Mouse (Mus musculus) liver, embryonic 11.5 days (tissue): ENCODE results near the gene Smarca2. TPM values are rescaled to one million over a fixed set of nuclear protein-coding genes. Genes with fewer than 3 reads are reported as not detected.

Experiments
- ATAC-seq: fragments of 200-750 bp; cut with Nextera tagmentation; replicated peaks from 2 replicates; pipeline ENCODE4 v1.8.0; 2017; ENCODE audit warnings: moderate number of reproducible peaks, mild to moderate bottlenecking, moderate TSS enrichment, moderate library complexity; ENCODE audit not compliant: low FRiP score
- DNase-seq: peaks from one replicate; pipeline ENCODE4 v3.0.0-alpha.2; 2017; ENCODE audit warnings: low spot score
- H3K27ac ChIP-seq: fragments of 300-500 bp; sonication (generic); 2 replicates; pipeline ENCODE4 v1.5.1; 2014; ENCODE audit warnings: mild to moderate bottlenecking, low read depth, low read length, control low read depth
- H3K27me3 ChIP-seq: fragments of 300-500 bp; sonication (generic); replicated peaks from 2 replicates; pipeline ENCODE4 v1.6.1; 2014; ENCODE audit warnings: low read length, mixed read lengths; ENCODE audit not compliant: control insufficient read depth, insufficient read depth
- H3K36me3 ChIP-seq: fragments of 300-500 bp; sonication (generic); 2 replicates; pipeline ENCODE4 v1.6.1; 2014; ENCODE audit warnings: mild to moderate bottlenecking, low read length, moderate library complexity, mixed read lengths; ENCODE audit not compliant: control insufficient read depth, insufficient read depth
- H3K4me1 ChIP-seq: fragments of 300-500 bp; sonication (generic); replicated peaks from 2 replicates; pipeline ENCODE4 v1.6.1; 2014; ENCODE audit warnings: low read length, mixed read lengths; ENCODE audit not compliant: control insufficient read depth, insufficient read depth
- H3K4me2 ChIP-seq: fragments of 300-500 bp; sonication (generic); 2 replicates; pipeline ENCODE4 v1.6.1; 2014; ENCODE audit warnings: mild to moderate bottlenecking, control low read depth, moderate library complexity
- H3K4me3 ChIP-seq: fragments of 300-500 bp; sonication (generic); 2 replicates; pipeline ENCODE4 v1.5.1; 2014; ENCODE audit warnings: low read depth, low read length, control low read depth
- H3K9ac ChIP-seq: fragments of 300-500 bp; sonication (generic); 2 replicates; pipeline ENCODE4 v1.6.1; 2014; ENCODE audit warnings: low read depth, low read length, control low read depth
- H3K9me3 ChIP-seq: fragments of 300-500 bp; sonication (generic); 2 replicates; pipeline ENCODE4 v1.6.1; 2016; ENCODE audit warnings: low read length, inconsistent platforms, mixed read lengths; ENCODE audit not compliant: control insufficient read depth
- WGBS: fragments of 180-500 bp; shearing (Covaris S2); extraction: QIAGEN DNeasy Blood & Tissue Kit; methylation state at CpG from one replicate; pipeline ENCODE4 v1.1.7; 2014; 5-methylcytosine and 5-hydroxymethylcytosine counted together
- polyA plus RNA-seq: library from polyadenylated mRNA; unstranded; fragments of >200 nt; fragmentation: Nextera tagmentation; extraction: Ambion mirVana; gene quantifications from 2 replicates; pipeline ENCODE4 v1.2.1, GENCODE M21; 2014

The Smarca2 gene
- polyA plus RNA-seq, 1 experiment from 2014 or later = 16.1 TPM

DNA sequence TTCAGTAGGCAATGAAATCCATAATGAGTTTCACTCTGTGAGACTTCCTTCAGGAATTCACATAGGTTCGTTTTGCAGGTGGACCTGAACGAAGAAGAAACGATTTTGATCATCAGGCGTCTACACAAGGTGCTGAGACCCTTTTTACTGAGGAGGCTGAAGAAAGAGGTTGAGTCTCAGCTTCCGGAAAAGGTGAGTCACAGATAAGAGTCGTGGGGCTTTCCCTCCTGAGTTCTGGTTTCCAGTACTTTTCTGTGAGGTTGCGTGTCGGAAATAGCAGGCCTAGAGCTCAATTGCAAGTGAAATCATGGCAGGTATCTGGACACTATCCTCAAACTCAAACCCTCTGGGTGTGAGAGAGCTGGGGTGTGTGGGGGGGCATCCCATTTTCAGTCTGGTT, 78.9 kb downstream of the Smarca2 start:
- ATAC-seq (no peak), DNase-seq (no peak)
- 87% methylated on average over 8 of the region's 8 CpGs for WGBS
- H3K27me3 ChIP-seq = no peaks in the 10 kb centered on the region
- H3K4me2 ChIP-seq = no peak overlapping the region
- H3K9me3 ChIP-seq = no peaks in the 10 kb centered on the region
- no peak overlapping the region for H3K27ac ChIP-seq
- H3K4me1 ChIP-seq = no peaks in the 10 kb centered on the region
- H3K4me3 ChIP-seq = no peak overlapping the region
- H3K36me3 ChIP-seq = no peaks in the 10 kb centered on the region; the same call in 1 of the 2 replicates
- no peak overlapping the region for H3K9ac ChIP-seq

GRCm38 (mm10) chr19:26690516-26690915, 85.7 kb downstream of the Smarca2 start:
- H3K27ac ChIP-seq = no peak overlapping the region
- H3K9me3 ChIP-seq = no peaks in the 10 kb centered on the region
- no peaks in the 10 kb centered on the region; the same call in 1 of the 2 replicates for H3K36me3 ChIP-seq
- no peaks in the 10 kb centered on the region for H3K4me1 ChIP-seq
- no peaks in the 10 kb centered on the region for H3K27me3 ChIP-seq
- H3K4me3 ChIP-seq = no peak overlapping the region
- 78% methylated on average over 4 of the region's 4 CpGs for WGBS
- DNase-seq (no peak), ATAC-seq (no peak)
- H3K4me2 ChIP-seq = no peak overlapping the region
- H3K9ac ChIP-seq = no peak overlapping the region

DNA sequence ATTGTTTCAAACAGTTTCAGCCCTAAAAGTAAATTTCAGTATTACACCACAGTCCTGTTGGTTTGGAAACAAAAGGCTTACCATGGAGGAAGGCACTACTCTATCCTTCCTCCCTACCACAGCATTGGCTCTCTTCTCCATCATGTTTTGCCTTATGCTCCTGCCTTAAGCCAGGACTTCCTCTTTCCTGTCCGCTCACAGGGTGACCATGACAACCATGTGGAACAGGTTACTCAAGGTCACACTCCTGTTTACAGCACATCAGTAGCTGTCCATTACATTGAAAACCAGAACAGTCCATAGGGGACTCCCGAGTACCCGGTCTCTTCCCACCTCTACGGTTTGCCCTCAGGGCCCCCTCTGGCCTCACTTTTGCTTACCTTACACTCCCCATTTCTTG, 92.3 kb downstream of the Smarca2 start:
- WGBS = 58% methylated on average over 4 of the region's 4 CpGs
- no peak for DNase-seq

GRCm38 (mm10) chr19:26704545-26705209, 99.8 kb downstream of the Smarca2 start:
- no peak for ATAC-seq
- no peak overlapping the region for H3K4me3 ChIP-seq
- H3K4me2 ChIP-seq = no peak overlapping the region
- no peaks in the 10 kb centered on the region for H3K36me3 ChIP-seq
- WGBS = 79% methylated on average over 10 of the region's 10 CpGs
- no peaks in the 10 kb centered on the region for H3K27me3 ChIP-seq
- H3K9ac ChIP-seq = no peak overlapping the region
- no peak overlapping the region for H3K27ac ChIP-seq
- DNase-seq = no peak
- H3K9me3 ChIP-seq = no peaks in the 10 kb centered on the region
- H3K4me1 ChIP-seq = 0 out of 2 replicates have a peak, but pooled peaks cover 3% of the 10 kb centered on the region

More for the DNA sequence above, 92.3 kb downstream of the Smarca2 start:
- no peak overlapping the region for H3K9ac ChIP-seq
- H3K4me2 ChIP-seq = no peak overlapping the region
- ATAC-seq = no peak
- H3K4me1 ChIP-seq = no peaks in the 10 kb centered on the region
- H3K27me3 ChIP-seq = no peaks in the 10 kb centered on the region
- H3K27ac ChIP-seq = no peak overlapping the region
- no peaks in the 10 kb centered on the region; the same call in 1 of the 2 replicates for H3K36me3 ChIP-seq
- no peak overlapping the region for H3K4me3 ChIP-seq
- H3K9me3 ChIP-seq = no peaks in the 10 kb centered on the region

- Histone ChIP-seq H3K4me3 (no peak overlapping the region), H3K4me1 (0 out of 2 replicates have a peak, but pooled peaks cover 3% of the 10 kb centered on the region), H3K9ac (no peak overlapping the region), H3K36me3 (no peaks in the 10 kb centered on the region), H3K27ac (no peak overlapping the region), H3K4me2 (no peak overlapping the region), H3K27me3 (no peaks in the 10 kb centered on the region), H3K9me3 (no peaks in the 10 kb centered on the region)
- DNase-seq (no peak), ATAC-seq (no peak)
- WGBS = 27% methylated on average over 5 of the region's 5 CpGs
Measured at GRCm38 (mm10) chr19:26706910-26707309, 102.1 kb downstream of the Smarca2 start.

DNA sequence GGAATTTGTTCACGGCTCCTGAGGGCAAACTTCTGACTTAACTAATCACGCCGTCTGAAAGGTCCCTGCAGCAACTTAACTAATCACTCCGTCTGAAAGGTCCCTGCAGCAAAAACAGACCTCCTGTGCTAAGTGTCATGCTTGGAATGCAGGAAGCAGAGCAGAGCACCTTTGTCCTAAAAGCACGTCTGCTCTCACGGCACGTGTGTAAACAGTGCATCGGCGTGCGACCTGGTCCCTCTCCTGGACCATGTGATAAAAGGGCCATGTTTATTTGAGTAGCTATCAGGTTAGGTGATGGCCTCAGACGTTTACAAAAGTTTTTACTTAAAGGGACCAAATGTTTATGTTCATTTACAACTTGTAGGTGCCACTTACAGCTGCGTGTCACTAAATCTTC, 104.2 kb downstream of the Smarca2 start:
- no peaks in the 10 kb centered on the region for H3K27me3 ChIP-seq
- H3K4me1 ChIP-seq = 0 out of 2 replicates have a peak, but pooled peaks cover 3% of the 10 kb centered on the region
- no peak overlapping the region for H3K4me3 ChIP-seq
- H3K27ac ChIP-seq = no peak overlapping the region
- H3K9ac ChIP-seq = no peak overlapping the region
- DNase-seq (no peak), ATAC-seq (no peak)
- H3K4me2 ChIP-seq = no peak overlapping the region
- WGBS = 48% methylated on average over 12 of the region's 12 CpGs
- H3K9me3 ChIP-seq = no peaks in the 10 kb centered on the region
- no peaks in the 10 kb centered on the region for H3K36me3 ChIP-seq

DNA sequence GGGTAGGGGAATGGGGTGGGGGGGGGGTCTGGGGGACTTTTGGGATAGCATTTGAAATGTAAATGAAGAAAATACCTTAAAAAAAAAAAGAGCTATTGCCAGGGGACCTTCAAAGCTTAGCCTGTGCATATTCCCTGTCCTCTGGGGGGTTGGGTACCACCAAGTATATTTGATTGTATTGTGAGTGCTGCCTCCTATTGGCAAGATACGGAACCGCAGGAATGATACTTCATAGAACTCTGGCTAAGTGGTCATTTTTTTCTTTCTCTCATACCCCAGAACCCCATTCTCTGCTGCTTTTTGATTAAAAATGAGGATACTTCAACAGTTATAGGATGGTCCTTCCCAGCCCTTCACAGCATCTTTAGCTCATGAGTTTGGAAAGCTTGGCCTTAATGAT, 106.4 kb downstream of the Smarca2 start:
- H3K4me2 ChIP-seq = no peak overlapping the region
- no peaks in the 10 kb centered on the region for H3K9me3 ChIP-seq
- 0 out of 2 replicates have a peak, but pooled peaks cover 3% of the 10 kb centered on the region for H3K4me1 ChIP-seq
- DNase-seq (no peak), ATAC-seq (no peak)
- no peak overlapping the region for H3K27ac ChIP-seq
- H3K9ac ChIP-seq = no peak overlapping the region
- H3K36me3 ChIP-seq = no peaks in the 10 kb centered on the region
- H3K4me3 ChIP-seq = no peak overlapping the region
- 21% methylated on average over 2 of the region's 2 CpGs for WGBS
- H3K27me3 ChIP-seq = no peaks in the 10 kb centered on the region

GRCm38 (mm10) chr19:26716217-26716616, 111.4 kb downstream of the Smarca2 start:
- H3K27ac ChIP-seq = no peak overlapping the region
- no peaks in the 10 kb centered on the region for H3K27me3 ChIP-seq
- H3K36me3 ChIP-seq = no peaks in the 10 kb centered on the region
- H3K4me3 ChIP-seq = no peak overlapping the region
- DNase-seq (no peak), ATAC-seq (no peak)
- no peaks in the 10 kb centered on the region for H3K9me3 ChIP-seq
- no peak overlapping the region for H3K4me2 ChIP-seq
- H3K9ac ChIP-seq = no peak overlapping the region
- no peaks in the 10 kb centered on the region for H3K4me1 ChIP-seq
- 81% methylated on average over 9 of the region's 9 CpGs for WGBS

GRCm38 (mm10) chr19:26718221-26718620, 113.4 kb downstream of the Smarca2 start:
- 46% methylated on average over 6 of the region's 6 CpGs for WGBS
- Histone ChIP-seq H3K9ac (no peak overlapping the region), H3K4me2 (no peak overlapping the region), H3K36me3 (no peaks in the 10 kb centered on the region), H3K4me3 (no peak overlapping the region), H3K4me1 (no peaks in the 10 kb centered on the region), H3K27me3 (no peaks in the 10 kb centered on the region), H3K9me3 (no peaks in the 10 kb centered on the region), H3K27ac (no peak overlapping the region)
- DNase-seq (no peak), ATAC-seq (no peak)
